In genomic region chr9:64501211-64501610, GRCm38 (mm10) we compare ENCODE assay signal across 17 mouse cellular contexts.
DNase-seq lines count a peak whose midpoint lies in the region.
"Had no signal": no experiment of that assay in that cellular context is flagged by ENCODE, and none has a peak within 500 bp of the region (broad histone marks: within the 10 kb centered on the region; RNA-seq: fewer than 3 reads in every experiment).

No protein-coding gene starts in this region.

- intact Hi-C loops in left cerebral cortex, postnatal 10 days (cut with DNase I) = loop anchor here (5.0 kb wide), 1 partner anchor 114 kb away; the partner anchor contains the start of gene Megf11
- intact Hi-C loops in left cerebral cortex, postnatal 36 days (cut with DNase I) = loop anchor here (10.0 kb wide), 1 partner anchor 106 kb away; no protein-coding TSS in a partner anchor

- DNase-seq in left cerebral cortex, adult 18-20 months (ENCODE audit: low spot score in 2 of 2) = peak; percentile 54 to 56
- no peak for DNase-seq in left cerebral cortex, postnatal 10 days (ENCODE audit: extremely low spot score in 1 of 2, low spot score in 2 of 2)
- peak; percentile 10 to 39 for DNase-seq in frontal cortex, postnatal 25 days (ENCODE audit: low spot score in 2 of 2)
- DNase-seq in left cerebral cortex, postnatal 36 days (ENCODE audit: low spot score in 2 of 2) = peak; percentile 61 to 66
- DNase-seq in thymus, postnatal 10 days (ENCODE audit: low spot score in 2 of 2) = no peak
- no peak for DNase-seq in ovary, adult 18-20 months (ENCODE audit: low spot score)
- no peak for DNase-seq in gastrocnemius, postnatal 25 days
- DNase-seq: adrenal gland, adult 2 months; cerebellum, adult 11-12 months; cerebellum, postnatal 10 days; gastrocnemius, adult 2 months; heart, postnatal 4 days; kidney, adult 9 months; kidney, postnatal 36 days; layer of hippocampus, adult 9-11 months; lung, postnatal 10 days; thymus, postnatal 14 days had no signal

Comparison
In these comparisons a context has a peak if more than half of its experiments do, and no peak if none do; other contexts are left out.
1. DNase-seq: peak in left cerebral cortex, adult 18-20 months (2 of 2), frontal cortex, postnatal 25 days (2 of 2) and left cerebral cortex, postnatal 36 days (2 of 2); none in left cerebral cortex, postnatal 10 days (0 of 2), thymus, postnatal 10 days (0 of 2), ovary, adult 18-20 months (single experiment) and gastrocnemius, postnatal 25 days (single experiment).